Mouse (Mus musculus) lung, postnatal 0 days (tissue): ENCODE data around the gene Erc2. TPM values are rescaled to one million over a fixed set of nuclear protein-coding genes. Genes with fewer than 3 reads are reported as not detected.

Experiments
- ATAC-seq: fragments of 200-750 bp; cut with Nextera tagmentation; 2 replicates; pipeline ENCODE4 v1.8.0; 2017; ENCODE audit warnings: moderate library complexity
- DNase-seq: peaks from one replicate; pipeline ENCODE4 v3.0.0-alpha.2; 2016; ENCODE audit warnings: low spot score
- H3K27ac ChIP-seq: fragments of 300-500 bp; sonication (generic); 2 replicates; pipeline ENCODE4 v1.5.1; 2014; ENCODE audit warnings: antibody characterized with exemption, mild to moderate bottlenecking, low read length, mixed read lengths
- H3K27me3 ChIP-seq: fragments of 300-500 bp; sonication (generic); replicated peaks from 2 replicates; pipeline ENCODE4 v1.6.1; 2014; ENCODE audit warnings: low read length, mixed read lengths; ENCODE audit not compliant: insufficient read depth
- H3K36me3 ChIP-seq: fragments of 300-500 bp; sonication (generic); 2 replicates; pipeline ENCODE4 v1.6.1; 2014; ENCODE audit warnings: low read length, mixed read lengths; ENCODE audit not compliant: insufficient read depth
- H3K4me1 ChIP-seq: fragments of 300-500 bp; sonication (generic); 2 replicates; pipeline ENCODE4 v1.6.1; 2014; ENCODE audit warnings: antibody characterized with exemption, low read depth, low read length, mixed read lengths; ENCODE audit not compliant: insufficient read depth
- H3K4me2 ChIP-seq: fragments of 300-500 bp; sonication (generic); replicated peaks from 2 replicates; pipeline ENCODE4 v1.6.1; 2014; ENCODE audit warnings: low read depth, mild to moderate bottlenecking, low read length, moderate library complexity, mixed read lengths
- H3K4me3 ChIP-seq: fragments of 300-500 bp; sonication (generic); 2 replicates; pipeline ENCODE4 v1.5.1; 2014; ENCODE audit warnings: low read depth, low read length
- H3K9ac ChIP-seq: fragments of 300-500 bp; sonication (generic); replicated peaks from 2 replicates; pipeline ENCODE4 v1.6.1; 2014; ENCODE audit warnings: low read depth, mild to moderate bottlenecking
- H3K9me3 ChIP-seq: fragments of 300-500 bp; sonication (generic); 2 replicates; pipeline ENCODE4 v1.6.1; 2016; ENCODE audit warnings: low read length, mixed read lengths
- CTCF ChIP-seq: IDR thresholded peaks from 2 replicates; pipeline ENCODE4 v1.5.1; 2016; ENCODE audit warnings: antibody characterized with exemption, mild to moderate bottlenecking
- EP300 ChIP-seq: IDR thresholded peaks from 2 replicates; pipeline ENCODE4 v1.6.1; 2016; ENCODE audit warnings: antibody characterized with exemption, mild to moderate bottlenecking, control low read depth
- WGBS: fragments of 180-500 bp; shearing (Covaris S2); extraction: QIAGEN DNeasy Blood & Tissue Kit; methylation state at CpG from one replicate; pipeline ENCODE4 v1.1.7; 2014; 5-methylcytosine and 5-hydroxymethylcytosine counted together
- polyA plus RNA-seq: library from polyadenylated mRNA; unstranded; fragments of >200 nt; fragmentation: Nextera tagmentation; extraction: Ambion mirVana; gene quantifications from 2 replicates; pipeline ENCODE4 v1.2.1, GENCODE M21; 2015

Gene Erc2
- polyA plus RNA-seq, 1 experiment from 2014 or later, result 1.9 TPM

DNA sequence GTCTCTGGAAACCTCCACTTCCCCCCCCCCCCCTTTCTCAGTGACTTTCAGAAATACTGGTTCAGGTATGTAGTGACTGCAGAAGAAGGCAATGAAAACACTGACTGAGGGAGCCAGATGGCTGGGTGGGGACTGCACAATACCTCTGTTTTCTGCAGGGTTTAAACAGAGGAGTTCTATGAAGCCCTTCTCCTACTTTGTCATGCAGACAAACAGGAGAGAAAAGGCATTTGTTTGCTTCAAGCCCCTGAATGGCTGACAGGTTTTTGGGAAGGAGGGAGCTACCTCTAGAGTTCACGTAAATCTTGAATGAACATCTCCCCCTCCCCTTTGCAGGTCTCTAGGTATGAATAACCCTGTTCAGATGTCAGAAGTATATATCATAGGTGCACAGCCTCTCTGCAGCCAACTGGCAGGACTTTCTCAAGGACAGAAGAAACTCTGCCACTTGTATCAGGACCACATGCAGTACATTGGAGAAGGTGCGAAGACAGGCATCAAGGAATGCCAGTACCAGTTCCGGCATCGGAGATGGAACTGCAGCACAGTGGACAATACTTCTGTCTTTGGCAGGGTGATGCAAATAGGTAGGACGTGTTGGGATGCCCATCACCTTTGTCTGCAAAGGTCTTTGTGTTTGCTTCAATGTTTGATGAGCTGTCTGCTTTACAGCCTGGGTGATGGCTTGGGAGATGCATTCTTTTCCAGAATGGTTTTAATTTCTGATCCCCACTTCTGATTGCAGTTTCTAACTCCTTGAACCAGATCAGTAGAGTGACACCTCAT is 890.8 kb downstream of the Erc2 start:
- Histone ChIP-seq H3K4me2 (no peak overlapping the region), H3K36me3 (no peaks in the 10 kb centered on the region), H3K9ac (no peak overlapping the region), H3K4me1 (peaks cover 3% of the 10 kb centered on the region; the same call in 1 of the 2 replicates), H3K27ac (no peak overlapping the region), H3K27me3 (peaks cover 37% of the 10 kb centered on the region), H3K9me3 (no peaks in the 10 kb centered on the region), H3K4me3 (no peak overlapping the region)
- DNase-seq (no peak), ATAC-seq (no peak)
- no peak for TF ChIP-seq CTCF
- no peak for TF ChIP-seq EP300
- 91% methylated on average over 5 of the region's 5 CpGs for WGBS

DNA sequence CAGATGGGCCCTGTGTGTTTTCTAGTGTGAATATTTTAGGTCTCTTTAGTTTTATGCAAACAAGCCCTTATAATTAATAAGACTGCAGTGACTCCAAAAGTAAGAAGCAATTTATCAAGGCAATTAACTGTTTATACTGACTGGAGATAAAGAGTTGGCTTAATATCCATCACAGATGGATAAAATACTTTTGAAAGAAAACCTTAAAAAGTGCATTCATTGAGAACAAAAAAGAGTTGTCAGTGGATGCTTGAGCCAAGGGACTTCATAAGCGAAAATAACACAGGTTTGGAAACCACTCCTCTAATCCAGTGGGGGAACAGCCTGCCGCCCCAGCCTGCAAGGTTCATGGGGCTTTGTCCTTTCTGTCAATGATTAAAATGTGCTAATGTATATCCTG is 891.9 kb downstream of the Erc2 start:
- DNase-seq (no peak), ATAC-seq (no peak)
- TF ChIP-seq EP300 (no peak), CTCF (no peak)
- Histone ChIP-seq H3K9ac (no peak overlapping the region), H3K4me2 (no peak overlapping the region), H3K4me1 (peaks cover 3% of the 10 kb centered on the region; the same call in 1 of the 2 replicates), H3K4me3 (no peak overlapping the region), H3K36me3 (no peaks in the 10 kb centered on the region), H3K27ac (no peak overlapping the region), H3K27me3 (peaks cover 29% of the 10 kb centered on the region; the same call in 1 of the 2 replicates), H3K9me3 (no peaks in the 10 kb centered on the region)
- WGBS, result 55% methylated on average over 2 of the region's 2 CpGs

DNA sequence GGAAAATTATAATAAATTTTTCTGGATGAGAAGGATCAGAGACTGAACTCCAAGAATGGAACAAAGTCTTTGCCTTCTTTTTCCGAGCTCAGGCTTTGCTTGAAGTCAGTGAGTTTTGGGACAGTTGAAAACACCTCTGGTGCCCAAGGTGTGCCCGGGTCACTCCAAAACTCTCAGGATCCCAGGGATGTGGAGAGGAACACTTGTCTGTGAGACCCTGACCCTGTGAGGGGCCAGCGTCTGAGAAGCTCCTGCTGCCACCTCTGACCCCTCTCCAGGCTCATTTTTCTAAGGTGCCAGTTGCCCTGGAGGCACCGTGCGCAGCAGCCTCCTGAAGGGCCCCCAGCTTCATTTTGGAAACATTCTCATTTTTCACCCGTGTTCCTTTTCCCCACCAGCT is 893.1 kb downstream of the Erc2 start:
- Histone ChIP-seq H3K4me2 (no peak overlapping the region), H3K27ac (no peak overlapping the region), H3K9me3 (no peaks in the 10 kb centered on the region), H3K4me1 (peaks cover 3% of the 10 kb centered on the region; the same call in 1 of the 2 replicates), H3K27me3 (0 out of 2 replicates have a peak, but pooled peaks cover 18% of the 10 kb centered on the region), H3K4me3 (no peak overlapping the region), H3K36me3 (no peaks in the 10 kb centered on the region), H3K9ac (no peak overlapping the region)
- no peak for ATAC-seq
- WGBS, result 59% methylated on average over 6 of the region's 6 CpGs
- TF ChIP-seq CTCF (no peak), EP300 (no peak)
- DNase-seq, result no peak

DNA sequence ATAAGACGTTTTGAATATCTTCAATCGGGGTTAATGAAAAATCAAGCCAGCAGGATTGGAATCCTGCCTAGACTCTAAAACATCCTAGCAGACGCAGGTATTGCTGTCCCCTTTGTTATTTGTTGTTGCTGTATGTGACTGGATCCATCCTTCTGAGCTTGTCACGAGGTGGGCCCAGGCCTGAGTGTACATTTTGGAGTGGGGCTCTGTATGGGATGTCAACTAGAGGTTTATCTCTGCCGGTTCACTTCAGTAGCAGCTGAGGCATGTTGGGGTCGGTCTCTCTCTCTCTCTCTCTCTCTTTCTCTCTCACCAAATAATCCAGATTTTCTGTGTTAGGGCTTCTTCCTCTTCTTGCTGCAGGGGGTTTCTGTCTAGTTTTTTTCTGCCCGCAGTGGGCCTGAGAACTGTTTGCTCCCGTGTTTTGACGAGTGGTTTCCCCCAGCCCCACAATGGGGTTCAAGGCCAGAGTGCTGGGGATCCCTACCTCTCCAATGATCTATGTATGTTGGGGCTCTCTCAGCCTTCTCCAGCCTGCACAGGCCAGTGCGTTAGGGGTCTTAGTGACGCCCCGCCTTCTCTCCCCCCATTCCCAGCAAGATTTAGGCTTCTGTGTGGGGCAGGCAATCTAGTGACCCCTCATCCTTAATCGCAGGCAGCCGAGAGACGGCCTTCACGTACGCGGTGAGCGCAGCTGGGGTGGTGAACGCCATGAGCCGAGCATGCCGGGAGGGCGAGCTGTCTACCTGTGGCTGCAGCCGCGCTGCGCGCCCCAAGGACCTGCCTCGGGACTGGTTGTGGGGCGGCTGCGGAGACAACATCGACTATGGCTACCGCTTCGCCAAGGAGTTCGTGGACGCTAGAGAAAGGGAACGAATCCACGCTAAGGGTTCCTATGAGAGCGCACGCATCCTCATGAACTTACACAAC is 895.7 kb downstream of the Erc2 start:
- no peaks in the 10 kb centered on the region for H3K36me3 ChIP-seq
- 0 out of 2 replicates have a peak, but pooled peaks cover 8% of the 10 kb centered on the region for H3K27me3 ChIP-seq
- WGBS, result 70% methylated on average over 36 of the region's 39 CpGs
- ATAC-seq (no peak), DNase-seq (no peak)
- H3K9ac ChIP-seq, result no peak overlapping the region
- H3K9me3 ChIP-seq, result no peaks in the 10 kb centered on the region
- no peak overlapping the region for H3K27ac ChIP-seq
- H3K4me2 ChIP-seq, result no peak overlapping the region
- TF ChIP-seq CTCF (no peak), EP300 (no peak)
- no peaks in the 10 kb centered on the region for H3K4me1 ChIP-seq
- no peak overlapping the region for H3K4me3 ChIP-seq

DNA sequence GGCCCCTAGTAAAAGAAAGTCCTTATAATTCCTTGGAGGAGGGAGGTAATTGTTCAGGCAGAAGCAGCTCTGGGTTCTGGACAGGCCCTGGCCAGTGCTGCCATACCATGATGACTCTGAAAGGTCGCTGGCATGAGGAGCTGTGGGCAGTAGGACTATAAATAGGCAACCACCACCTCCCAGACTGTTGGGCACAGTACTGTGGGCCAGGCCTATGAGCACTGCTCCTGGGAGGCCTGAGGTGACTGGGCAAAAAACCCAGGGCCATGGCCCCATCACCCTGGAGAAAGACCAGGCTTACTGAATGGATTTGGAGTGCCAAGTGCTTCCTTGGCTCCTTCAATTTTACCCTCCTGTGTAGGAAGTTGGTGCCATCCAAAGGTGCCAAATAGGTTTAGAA is 898.9 kb downstream of the Erc2 start:
- ATAC-seq (no peak), DNase-seq (no peak)
- H3K9me3 ChIP-seq, result no peaks in the 10 kb centered on the region
- H3K4me2 ChIP-seq, result no peak overlapping the region
- no peak overlapping the region for H3K27ac ChIP-seq
- no peaks in the 10 kb centered on the region for H3K4me1 ChIP-seq
- WGBS, result 70% methylated on average over 1 of the region's 1 CpGs
- H3K27me3 ChIP-seq, result no peaks in the 10 kb centered on the region
- no peak overlapping the region for H3K9ac ChIP-seq
- no peaks in the 10 kb centered on the region for H3K36me3 ChIP-seq
- TF ChIP-seq EP300 (no peak), CTCF (no peak)
- H3K4me3 ChIP-seq, result no peak overlapping the region

DNA sequence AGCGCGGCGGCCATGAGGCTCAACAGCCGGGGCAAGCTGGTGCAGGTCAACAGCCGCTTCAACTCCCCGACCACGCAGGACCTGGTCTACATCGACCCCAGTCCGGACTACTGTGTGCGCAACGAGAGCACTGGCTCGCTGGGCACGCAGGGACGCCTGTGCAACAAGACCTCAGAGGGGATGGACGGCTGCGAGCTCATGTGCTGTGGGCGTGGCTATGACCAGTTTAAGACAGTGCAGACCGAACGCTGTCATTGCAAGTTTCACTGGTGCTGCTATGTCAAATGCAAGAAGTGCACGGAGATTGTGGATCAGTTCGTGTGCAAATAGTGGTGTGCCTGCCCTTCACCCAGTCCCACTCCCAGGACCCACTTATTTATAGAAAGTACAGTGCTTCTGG is 900.4 kb downstream of the Erc2 start:
- no peaks in the 10 kb centered on the region for H3K4me1 ChIP-seq
- H3K27ac ChIP-seq, result no peak overlapping the region
- ATAC-seq (no peak), DNase-seq (no peak)
- no peaks in the 10 kb centered on the region for H3K27me3 ChIP-seq
- H3K4me3 ChIP-seq, result no peak overlapping the region
- no peak overlapping the region for H3K4me2 ChIP-seq
- TF ChIP-seq EP300 (no peak), CTCF (no peak)
- WGBS, result 79% methylated on average over 21 of the region's 21 CpGs
- H3K36me3 ChIP-seq, result no peaks in the 10 kb centered on the region
- H3K9ac ChIP-seq, result no peak overlapping the region
- no peaks in the 10 kb centered on the region for H3K9me3 ChIP-seq
